In genomic region chr6:131294435-131295112, GRCm38 (mm10) we compare ENCODE assay signal across 2 mouse cellular contexts.
TF ChIP-seq lines count a peak whose summit lies in the region.

No protein-coding gene starts in this region.

TF ChIP-seq in CH12.LX, 34 proteins besides CTCF, POLR2A, EP300 and RAD21:
- TF ChIP-seq ZC3H11A (IDR thresholded peaks at IDR 0.05; ENCODE audit: low read depth, low read length) (no peak), ZKSCAN1 (IDR thresholded peaks at IDR 0.05; ENCODE audit: borderline replicate concordance, low read depth, low read length) (no peak), E2F4 (IDR thresholded peaks at IDR 0.05; ENCODE audit: insufficient replicate concordance, low read depth, low read length) (no peak), SIN3A (IDR thresholded peaks at IDR 0.05; ENCODE audit: low read length) (no peak), MAFK (IDR thresholded peaks at IDR 0.05; ENCODE audit: insufficient replicate concordance, low read length) (no peak), ETS1 (conservative IDR thresholded peaks at IDR 0.05; ENCODE audit: low read depth, low read length) (no peak), MAZ (IDR thresholded peaks at IDR 0.05; ENCODE audit: low read depth, low read length) (no peak), IRF4 (IDR thresholded peaks at IDR 0.05; ENCODE audit: low read depth, low read length) (no peak), ZNF384 (IDR thresholded peaks at IDR 0.05; ENCODE audit: low read depth, low read length) (no peak), KAT2A (IDR thresholded peaks at IDR 0.05; ENCODE audit: insufficient replicate concordance, low read length) (no peak), MAX (IDR thresholded peaks at IDR 0.05; ENCODE audit: low read length) (no peak), UBTF (IDR thresholded peaks at IDR 0.05; ENCODE audit: low read depth, low read length) (no peak), MEF2A (IDR thresholded peaks at IDR 0.05; ENCODE audit: borderline replicate concordance, low read depth, low read length) (no peak), ZMIZ1 (IDR thresholded peaks at IDR 0.05; ENCODE audit: low read depth, low read length) (no peak), BHLHE40 (IDR thresholded peaks at IDR 0.05; ENCODE audit: low read depth, low read length) (no peak), PAX5 (IDR thresholded peaks at IDR 0.05; ENCODE audit: low read length) (no peak), ELF1 (IDR thresholded peaks at IDR 0.05; ENCODE audit: low read depth, low read length) (no peak), GABPA (IDR thresholded peaks at IDR 0.05; ENCODE audit: insufficient replicate concordance, low read depth, low read length) (no peak), JUN (IDR thresholded peaks at IDR 0.05; ENCODE audit: insufficient read depth, low read depth, low read length) (no peak)

TF ChIP-seq in MEL, 35 proteins besides CTCF, POLR2A, EP300 and RAD21:
- TF ChIP-seq UBTF (IDR thresholded peaks at IDR 0.05; ENCODE audit: borderline replicate concordance, insufficient read depth, low read depth, low read length) (no peak), POLR2AphosphoS5 (IDR thresholded peaks at IDR 0.05; ENCODE audit: borderline replicate concordance, low read depth, low read length) (no peak), CHD1 (IDR thresholded peaks at IDR 0.05; ENCODE audit: low read depth, low read length) (no peak), SIN3A (IDR thresholded peaks at IDR 0.05; ENCODE audit: low read length) (no peak), POLR2AphosphoS2 (IDR thresholded peaks at IDR 0.05; ENCODE audit: low read length) (no peak), ETS1 (IDR thresholded peaks at IDR 0.05; ENCODE audit: low read depth, low read length) (no peak), RCOR1 (IDR thresholded peaks at IDR 0.05; ENCODE audit: low read depth, low read length) (no peak), TCF12 (IDR thresholded peaks at IDR 0.05; ENCODE audit: low read depth, low read length) (no peak)
TF ChIP-seq in MEL: peak in this region for 0.
